Mouse (Mus musculus) gastrocnemius, postnatal 25 days (tissue): ENCODE data around the gene Slc35b4. TPM values are rescaled to one million over a fixed set of nuclear protein-coding genes. Genes with fewer than 3 reads are reported as not detected.
A peak's percentile ranks its signal among the peaks of the same experiment; 100 is the strongest.

ENCODE experiments used
- DNase-seq: peaks from one replicate; pipeline ENCODE4 v3.0.0; 2022
- total RNA-seq, 2 experiments: library from RNA; stranded (reverse); gene quantifications; 1 replicate in 1 of 2; 2 replicates in 1 of 2; pipeline ENCODE4 v1.2.3; 2021

The Slc35b4 gene
- total RNA-seq, 2 experiments from 2014 or later = 5.9 to 8.7 TPM

DNA sequence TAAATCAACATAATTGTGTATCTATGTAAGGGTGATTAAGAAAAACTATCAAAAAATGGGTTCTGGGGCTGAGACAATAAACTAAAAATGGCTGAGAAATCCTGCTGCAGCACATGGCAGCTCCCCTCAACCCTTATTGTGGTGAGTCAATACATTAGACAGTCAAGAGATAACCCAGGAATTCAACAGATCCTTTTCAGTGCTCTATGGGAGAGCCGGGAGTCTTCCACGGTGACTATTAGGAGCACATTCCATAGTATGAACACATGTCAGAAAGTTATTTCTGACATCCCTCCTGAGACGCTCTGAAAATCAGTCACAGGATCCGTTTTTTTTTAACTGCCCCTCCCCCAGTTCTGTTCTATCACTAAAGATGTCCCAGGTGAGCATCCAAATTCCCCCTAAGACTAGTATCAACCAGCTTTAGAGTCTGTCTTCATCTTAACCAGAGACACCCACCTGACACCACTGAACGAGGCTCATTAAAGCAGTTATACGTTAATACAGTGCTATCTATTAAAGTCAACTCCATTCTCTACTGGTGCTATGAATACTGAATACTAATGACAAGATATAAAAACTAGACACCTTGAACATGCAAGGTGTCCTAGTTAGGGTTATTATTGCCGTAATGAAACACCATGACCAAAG lies 5.9 kb downstream of the Slc35b4 start:
- DNase-seq = no peak

DNA sequence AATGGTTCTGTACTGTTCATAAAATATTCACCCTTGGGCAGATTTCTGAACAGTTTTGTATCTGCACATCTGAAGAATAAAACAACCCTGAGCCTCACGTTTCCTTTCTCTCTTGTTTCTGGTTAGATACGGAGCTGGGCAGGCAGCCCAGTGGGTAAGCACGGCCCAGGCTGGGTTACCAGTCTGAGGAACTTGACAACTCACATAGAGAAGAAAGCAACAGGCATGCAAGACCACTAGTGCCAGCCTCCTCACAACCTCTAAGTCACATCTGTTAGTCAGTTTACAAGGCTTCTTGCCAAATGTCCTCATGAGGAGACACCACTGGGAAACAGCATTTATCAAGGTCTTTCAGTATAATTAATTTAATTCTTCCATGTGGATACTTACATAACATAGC lies 8.1 kb downstream of the Slc35b4 start:
- no peak for DNase-seq

DNA sequence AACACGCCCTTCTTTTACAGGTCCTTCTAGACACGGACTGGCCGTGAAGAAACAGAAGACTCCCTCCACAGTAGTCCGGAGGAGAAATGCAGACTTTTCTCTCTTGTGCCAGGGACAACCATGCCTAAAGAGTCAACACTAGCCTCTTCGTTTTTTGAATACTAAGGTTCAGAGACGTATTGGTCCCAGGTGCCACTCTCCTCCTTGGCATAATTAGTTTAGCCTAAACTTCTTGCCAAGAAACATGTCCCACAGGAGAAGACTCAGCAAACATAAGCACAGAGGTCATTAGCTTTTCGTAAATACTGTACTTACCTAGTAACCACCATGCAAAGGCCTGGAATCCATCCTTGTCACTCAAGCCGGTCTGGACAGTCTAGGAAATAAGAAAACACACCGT lies 13.9 kb downstream of the Slc35b4 start:
- no peak for DNase-seq

DNA sequence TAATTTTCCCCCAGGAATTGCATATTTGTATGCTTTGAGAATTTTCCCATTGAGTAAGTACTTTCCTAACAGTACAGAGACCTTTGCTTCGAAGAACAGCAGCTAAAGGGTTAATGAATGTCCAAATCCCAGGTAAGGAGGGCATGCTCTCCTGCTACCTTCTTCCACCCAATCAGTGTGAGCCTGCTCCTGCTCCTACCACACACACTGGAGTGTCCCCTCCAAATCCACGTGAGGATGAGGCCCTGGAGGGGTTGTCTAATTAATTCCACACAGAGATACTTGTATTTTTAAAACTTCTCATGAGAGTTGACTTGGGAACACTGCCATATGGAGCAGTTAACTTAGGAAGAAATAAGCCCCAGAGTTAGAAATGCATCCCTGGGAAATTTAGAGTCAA lies 14.3 kb downstream of the Slc35b4 start:
- no peak for DNase-seq

DNA sequence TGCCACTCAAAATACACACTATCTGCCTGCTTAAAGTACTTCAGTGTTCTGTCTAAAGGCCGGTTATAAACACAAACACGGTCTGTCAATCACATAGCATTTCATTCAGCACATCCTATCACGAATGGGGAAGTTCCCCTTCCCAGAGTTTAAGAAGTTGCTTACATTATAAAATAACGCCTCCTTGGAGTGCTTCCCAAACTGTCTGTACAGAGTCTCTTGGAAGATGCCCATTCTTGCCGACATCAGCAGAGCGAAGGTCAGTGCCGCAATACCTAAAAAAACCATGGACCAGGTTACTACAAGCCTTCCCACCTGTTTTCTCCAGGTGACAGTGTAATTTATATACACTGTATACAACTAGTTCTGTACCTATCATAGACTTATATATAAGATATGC lies 15.4 kb downstream of the Slc35b4 start:
- no peak for DNase-seq

DNA sequence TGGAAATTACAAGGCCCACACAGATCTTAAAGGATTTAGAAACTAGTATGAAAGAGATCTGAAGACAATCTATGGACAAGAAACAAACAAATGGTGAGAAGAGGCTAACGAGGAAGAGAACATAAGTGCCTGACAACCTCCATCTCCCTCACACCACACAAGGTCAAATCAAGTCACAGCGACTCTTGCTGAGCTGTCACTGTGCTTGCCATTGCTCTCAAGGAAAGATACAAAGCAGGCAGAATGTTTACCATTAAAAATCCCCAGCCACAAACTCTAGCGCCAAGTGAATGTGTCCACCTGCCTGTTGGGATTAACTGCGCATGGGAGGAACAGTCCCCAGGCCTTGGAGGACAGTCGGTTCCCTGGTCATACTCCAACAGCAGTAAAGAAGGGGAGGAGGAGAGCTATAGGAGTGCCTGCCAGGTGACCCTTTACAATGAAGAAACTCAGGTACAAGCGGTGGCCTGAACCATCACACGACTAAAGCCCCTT lies 16.0 kb downstream of the Slc35b4 start:
- no peak for DNase-seq

DNA sequence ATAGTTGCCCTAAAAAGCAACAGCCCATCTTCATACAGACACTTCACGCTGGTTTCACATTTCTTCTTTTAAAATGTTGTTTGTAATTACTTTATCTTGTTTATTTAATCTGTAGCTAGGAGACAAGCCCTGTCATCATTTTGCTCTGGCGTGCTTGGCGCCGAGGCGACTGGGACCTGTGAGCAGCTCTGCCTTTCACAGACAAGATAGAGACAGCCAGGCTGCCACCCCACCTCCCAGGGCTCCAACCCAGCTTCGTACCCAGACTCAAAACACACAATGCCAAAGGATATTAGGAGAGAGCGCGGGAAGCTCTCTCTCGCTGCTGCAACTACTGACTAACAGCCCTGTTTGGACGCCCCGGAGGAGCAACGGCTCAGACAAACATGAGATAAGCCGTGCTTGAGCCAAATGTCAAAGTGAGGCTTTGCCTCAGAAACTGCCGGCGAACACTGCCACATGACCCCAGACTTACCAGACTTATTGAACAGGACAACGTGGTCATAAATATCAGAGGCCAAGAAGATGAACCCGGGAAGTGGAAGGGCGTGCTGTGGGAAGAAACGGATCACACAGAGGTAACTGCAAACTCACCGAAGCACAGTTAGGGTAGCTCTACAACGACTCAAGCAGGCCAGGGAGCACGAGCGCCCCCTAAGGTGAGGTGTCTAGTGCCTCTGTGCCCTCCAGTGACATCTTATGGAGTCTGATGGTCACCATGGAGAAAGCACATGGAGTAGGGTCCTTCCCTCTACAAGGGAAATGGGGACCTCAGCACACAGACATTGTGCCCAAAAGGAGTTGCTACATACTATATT lies 16.7 kb downstream of the Slc35b4 start:
- DNase-seq = no peak

DNA sequence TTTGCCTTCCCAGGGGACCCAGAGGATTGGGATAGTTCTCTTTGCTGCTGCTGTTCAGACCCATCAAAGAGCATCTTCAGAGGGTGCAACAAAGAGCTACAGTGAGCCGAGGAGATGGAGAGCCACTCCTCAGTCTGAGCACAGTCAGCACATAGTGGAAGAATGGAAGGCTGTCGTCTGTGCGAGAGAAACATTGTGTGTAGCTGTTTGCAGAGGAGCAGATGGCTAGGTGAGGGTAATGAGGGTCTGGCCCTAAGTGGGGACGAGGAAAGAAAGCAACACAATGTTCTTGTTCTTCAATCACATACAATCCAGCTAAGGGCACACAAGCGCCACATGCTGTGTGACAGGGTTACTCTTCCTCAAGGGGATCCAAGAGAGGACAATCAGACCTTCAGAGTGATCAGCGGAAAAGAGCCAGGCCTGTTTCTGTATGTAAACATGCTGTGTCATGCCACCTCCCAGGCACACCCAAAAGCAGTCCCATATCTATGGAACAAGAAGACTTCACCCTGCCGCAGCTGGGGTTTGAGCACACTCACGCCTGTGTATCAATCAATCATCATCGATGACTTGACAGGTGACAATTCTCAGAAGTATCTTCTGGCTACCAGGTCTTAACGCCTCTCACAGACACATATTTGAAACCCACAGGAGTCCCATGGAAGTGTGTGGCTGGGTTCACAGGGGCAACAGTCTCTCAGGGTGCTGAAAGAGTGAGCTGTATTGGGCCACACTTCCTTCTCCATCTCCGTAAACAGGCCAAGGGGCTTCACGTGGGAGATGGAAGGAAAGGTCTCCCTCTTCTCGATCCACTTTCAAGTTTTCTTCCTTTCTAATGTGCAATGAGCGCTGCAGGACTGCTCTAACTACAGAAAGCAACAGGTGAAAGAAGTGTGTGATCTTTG lies 19.8 kb downstream of the Slc35b4 start:
- DNase-seq = no peak

DNA sequence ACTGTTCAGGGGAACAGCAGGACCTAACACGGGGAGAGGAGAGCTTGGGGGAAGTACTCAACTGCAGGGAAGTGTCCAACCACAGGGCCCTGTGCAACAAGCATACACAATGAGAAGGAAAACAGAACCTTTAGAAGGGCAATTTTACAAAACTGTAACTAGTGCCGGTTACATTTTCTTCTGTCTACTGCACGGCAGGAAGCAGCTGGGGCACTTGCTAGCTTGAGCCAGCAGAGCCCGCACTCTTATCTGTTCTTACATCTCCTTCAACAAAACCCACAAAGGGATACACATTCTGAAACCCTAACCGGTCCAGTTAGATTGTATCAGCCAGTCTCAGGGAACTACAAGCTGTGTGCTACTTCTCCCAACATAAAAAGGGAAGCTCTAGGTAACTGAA lies 20.9 kb downstream of the Slc35b4 start:
- no peak for DNase-seq

DNA sequence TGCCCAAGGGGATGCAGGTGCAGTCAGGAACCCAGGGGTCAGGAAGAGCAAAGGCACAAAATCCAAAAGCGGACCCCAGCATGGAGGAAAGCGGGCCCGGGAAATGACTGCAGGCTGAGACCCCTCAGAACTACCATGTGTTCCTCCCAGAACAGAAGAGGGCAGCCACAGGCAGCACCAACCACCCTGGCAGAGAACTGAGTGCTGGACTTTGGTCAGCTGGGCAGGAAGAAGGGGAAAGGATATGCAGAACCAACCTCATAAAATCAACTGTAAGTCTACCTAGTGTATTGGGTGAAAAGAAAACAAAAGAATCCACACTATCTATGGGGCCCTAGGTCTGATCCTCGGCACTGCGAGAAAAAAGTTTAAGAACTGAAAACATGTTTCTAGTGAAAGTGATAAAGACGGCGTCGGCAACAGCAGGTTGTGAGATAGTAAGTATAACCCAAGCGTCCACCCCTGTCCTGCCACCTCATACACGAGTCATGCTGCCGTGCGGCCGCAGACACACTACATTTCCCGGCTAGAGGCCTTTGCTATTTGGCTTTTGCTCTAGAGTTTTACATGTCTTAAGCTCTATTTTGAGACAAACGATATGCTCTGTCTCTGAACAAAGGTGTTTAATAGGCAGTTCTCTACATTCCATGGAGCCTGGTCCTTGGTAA lies 21.6 kb downstream of the Slc35b4 start:
- DNase-seq = no peak

DNA sequence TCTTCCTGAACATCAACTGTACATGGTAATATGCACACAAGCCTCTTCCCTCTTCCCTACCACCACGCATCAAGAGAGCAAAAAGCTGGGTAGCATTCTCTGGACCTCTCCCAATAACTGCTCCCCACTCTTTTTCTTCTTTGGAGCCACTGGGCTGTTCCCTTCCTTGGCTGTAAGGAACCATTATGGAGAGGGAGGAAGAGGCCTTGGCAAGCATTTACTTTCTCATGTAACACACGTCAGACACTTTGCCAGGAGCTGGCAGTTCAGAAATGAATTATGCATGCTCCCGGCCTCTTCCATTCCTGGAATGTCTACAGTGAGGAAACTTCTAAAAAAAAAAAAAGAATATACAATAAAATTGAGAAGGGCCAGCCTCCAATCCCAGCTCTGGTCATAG lies 22.7 kb downstream of the Slc35b4 start:
- DNase-seq = peak; percentile 10

DNA sequence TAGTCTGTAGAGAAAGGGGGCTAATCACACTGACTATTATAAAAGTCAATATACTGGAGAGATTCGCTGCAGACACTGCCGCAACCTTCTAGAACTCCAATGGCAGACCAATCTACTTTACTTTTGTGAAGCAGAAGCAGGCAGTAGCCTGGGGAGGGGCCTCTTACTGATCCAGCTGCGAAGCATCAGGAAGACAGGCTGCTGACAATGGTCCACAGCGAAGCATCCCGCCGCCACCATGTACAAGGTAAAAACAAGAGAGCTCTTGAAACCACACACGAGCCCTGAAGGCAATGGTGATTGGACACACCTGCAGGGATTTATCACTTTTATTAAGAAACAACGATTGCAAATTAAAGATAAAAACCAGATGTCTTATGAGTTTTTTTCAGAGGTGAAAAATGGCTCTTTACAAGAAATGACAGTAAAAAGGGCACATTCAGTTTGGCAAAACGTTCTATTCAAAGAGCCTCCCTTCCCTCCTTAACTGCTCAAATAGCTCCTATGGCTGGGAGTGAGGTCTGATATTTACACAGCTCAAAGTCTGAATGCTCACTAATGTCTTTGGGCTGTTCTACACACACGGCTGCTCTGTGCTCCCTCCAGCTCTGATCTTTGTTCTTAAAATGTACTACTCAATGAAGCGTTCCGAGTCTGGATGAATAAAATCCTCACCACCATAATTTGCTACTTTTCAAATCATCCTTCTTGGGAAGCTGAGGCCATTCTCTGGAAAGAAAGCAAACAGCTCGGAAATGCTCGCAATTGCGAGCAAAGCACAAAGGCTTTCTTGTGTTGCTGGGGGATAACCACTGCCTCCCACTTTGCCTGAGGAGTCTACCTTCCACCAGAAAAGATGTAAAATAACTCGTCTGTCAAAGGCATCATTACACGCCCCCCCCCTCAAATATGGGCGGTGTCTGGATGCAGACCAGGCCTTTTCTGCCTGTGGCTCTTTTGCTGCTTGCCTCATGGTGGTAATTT lies 23.6 kb downstream of the Slc35b4 start:
- DNase-seq = no peak

DNA sequence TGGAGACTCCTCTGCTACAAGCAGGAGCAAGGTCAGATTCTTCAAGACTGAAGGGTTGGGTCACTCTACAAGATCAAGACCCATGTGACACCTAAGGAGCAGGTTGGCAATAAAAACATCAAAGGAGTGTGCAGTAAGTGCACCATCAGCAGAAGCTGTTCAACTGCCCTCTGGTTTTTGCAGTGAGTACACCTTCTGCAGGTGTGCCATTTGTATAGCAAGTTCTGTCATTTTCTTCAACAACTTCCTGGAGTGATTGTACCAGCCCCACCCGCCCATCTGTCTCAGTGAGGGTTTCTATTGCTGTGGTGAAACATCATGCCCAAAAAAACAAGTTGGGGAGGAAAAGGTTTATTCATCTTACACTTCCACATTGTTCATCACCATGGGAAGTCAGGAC lies 27.1 kb downstream of the Slc35b4 start:
- no peak for DNase-seq

DNA sequence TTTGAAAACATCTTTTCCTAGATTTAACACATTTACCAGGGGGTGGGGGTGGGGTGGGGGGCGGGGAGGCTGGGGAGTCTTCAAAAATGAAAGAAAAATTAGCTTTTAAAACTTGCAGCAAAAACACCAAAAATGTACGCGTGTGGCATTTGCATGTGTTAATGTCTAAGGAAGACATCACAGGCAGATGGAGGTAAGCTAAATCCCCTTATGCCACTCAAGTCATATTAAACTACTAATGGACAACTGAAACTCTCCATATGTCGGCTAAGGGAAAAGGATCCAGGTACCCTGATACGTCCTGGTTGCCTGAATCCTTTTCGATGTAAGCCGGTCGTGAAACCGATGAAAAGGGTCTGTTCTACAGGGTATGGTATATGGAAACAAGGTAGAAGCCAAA lies 27.8 kb downstream of the Slc35b4 start:
- no peak for DNase-seq

DNA sequence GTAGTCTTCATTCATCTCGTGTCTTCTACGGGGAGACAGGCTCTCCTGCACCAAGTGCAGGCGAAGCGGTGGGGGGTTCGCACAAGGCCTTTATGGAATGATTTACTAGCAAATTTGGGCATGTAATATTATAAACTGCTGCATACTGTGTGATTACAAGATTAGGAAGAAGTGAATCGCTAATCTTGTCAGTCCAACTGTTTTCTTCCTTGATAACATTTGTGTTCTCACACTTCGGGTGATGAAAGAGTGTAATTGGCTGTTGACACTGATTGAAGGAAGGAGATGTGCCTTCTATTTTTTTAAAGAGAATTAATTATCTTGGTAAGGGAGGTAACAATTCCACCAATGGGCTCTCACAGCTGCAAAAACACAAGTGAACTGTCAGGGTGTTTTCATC lies 28.3 kb downstream of the Slc35b4 start:
- DNase-seq = no peak

DNA sequence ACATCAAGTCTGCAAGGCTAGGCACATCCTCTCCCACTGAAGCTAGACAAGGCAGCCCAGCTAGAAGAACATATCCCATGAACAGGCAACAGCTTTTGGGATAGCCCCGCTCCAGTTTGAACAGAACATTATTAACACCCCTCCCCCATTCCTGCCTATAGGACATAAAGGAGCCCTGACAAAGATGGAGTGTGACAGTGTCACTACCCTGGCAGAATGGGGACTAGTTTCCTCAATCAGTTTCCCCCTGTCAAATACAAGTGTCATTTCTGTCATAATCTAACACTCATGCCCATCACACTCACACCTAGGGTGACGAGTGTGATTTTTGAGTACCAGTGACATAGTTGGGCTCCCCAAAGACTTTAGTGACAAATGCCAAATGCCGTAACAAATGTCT lies 28.9 kb downstream of the Slc35b4 start:
- DNase-seq = no peak

DNA sequence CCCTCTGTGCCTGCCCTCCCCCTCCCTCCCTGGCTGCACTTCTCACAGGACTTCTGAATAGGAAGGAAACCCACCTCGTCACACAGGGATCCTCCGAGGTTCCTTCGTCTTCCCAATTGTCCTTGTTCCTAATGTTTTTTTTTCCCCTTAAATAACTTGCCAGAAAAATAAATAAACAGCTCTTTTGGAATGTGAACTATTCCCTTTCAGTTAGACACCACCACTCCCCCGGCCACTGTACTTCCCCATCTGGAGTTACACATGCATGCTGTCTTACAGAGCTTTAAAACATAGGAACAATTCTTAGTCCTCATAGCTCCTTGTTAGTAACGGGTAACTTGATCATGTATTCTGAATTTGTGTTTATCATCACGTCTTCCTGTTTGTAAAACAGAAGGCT lies 30.9 kb downstream of the Slc35b4 start:
- DNase-seq = no peak

DNA sequence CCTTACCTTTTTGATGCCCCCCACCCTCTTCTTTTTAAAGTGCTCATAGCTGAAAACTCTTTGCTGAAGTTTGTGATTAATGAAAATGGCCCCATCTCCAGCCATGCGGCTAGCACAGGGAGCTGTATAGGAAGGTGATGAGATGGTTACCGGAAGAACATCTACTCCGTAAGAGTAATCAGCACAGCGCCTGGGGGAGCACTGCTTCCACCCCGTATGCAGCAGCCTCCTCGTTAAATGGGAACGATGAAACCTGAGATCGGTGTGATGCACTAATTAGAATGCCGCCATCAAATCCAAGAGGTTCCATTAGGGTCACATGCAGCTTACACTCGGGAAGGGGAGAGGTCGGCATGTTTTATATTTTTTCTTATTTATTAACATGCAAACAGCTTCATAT lies 34.0 kb downstream of the Slc35b4 start:
- DNase-seq = no peak

DNA sequence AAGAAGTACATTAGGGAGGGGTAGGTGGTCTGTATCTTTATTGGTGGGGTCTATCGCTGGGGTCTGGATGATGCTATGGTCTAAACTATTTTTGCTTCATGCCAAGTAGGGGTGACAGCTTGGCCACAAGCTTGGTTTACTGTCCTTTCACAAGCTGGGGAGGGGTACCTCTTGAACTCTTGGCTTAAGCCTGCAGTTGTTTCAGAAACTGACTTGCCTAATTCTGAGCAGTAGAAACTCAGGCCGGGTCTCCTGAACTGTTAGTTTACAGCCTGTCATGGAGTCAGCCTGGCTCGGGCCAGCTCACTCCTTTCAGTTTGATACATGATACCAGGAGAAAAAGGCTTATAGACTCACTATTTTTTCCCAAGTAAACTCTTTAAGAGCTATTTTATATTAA lies 38.5 kb downstream of the Slc35b4 start:
- DNase-seq = no peak

DNA sequence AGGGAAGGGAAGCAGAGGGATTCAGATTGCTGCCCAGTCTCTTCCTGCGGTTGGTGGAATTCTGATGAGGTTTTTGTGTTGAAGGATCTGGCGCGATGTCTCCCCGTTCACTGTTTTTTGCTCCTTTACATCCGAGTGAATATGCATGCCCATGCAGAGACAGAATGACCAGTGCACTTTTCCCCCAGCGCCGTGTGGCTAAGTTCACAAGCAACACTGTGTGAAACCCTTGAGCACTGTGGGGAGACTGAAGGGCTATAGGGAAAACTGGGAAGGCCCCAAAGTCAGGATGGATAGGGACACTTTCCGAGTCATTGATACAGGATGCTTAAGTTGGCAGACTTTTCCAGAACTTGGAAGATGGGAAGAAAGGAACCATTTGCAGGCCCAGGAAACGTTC lies 44.5 kb downstream of the Slc35b4 start:
- no peak for DNase-seq

DNA sequence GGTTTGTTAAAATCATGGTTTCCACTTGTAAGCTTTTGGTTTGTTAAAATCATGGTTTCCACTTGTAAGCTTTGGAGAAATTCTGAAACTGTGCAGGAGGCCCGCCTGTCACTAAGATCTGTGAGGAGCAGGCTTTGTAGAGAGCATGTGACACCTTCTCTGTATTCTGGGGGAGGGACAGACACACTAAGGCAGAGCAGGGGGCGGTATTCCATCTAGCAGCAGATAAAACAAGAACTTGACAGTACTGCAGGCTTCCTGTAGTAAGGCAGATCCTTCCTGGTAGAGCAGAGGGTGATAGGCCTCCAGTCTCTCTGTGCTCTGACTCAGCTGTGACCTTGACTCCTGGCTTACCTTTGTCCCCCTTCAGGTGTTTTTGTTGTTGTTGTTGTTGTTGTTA lies 47.6 kb downstream of the Slc35b4 start:
- no peak for DNase-seq
